Mouse (Mus musculus) heart, embryonic 11.5 days (tissue): Measurements from ENCODE around the gene Gucd1. TPM values are rescaled to one million over a fixed set of nuclear protein-coding genes. Genes with fewer than 3 reads are reported as not detected.
"Not testable (repeated sequence)": the region's sequence is repeated elsewhere in the genome, so short reads cannot be mapped to it uniquely, and the experiment has no call there.

Source experiments
- ATAC-seq: fragments of 200-750 bp; cut with Nextera tagmentation; replicated peaks from 2 replicates; pipeline ENCODE4 v1.8.0; 2017; ENCODE audit warnings: moderate library complexity; ENCODE audit not compliant: insufficient number of reproducible peaks, low FRiP score, low TSS enrichment
- H3K27ac ChIP-seq: fragments of 300-500 bp; sonication (generic); 2 replicates; pipeline ENCODE4 v1.5.1; 2014; ENCODE audit warnings: mild to moderate bottlenecking, low read depth, low read length
- H3K27me3 ChIP-seq: fragments of 300-500 bp; sonication (generic); 2 replicates; pipeline ENCODE4 v1.6.1; 2014; ENCODE audit warnings: mild to moderate bottlenecking, low read length, mixed read lengths; ENCODE audit not compliant: control insufficient read depth, insufficient read depth
- H3K36me3 ChIP-seq: fragments of 300-500 bp; sonication (generic); 2 replicates; pipeline ENCODE4 v1.6.1; 2014; ENCODE audit warnings: mild to moderate bottlenecking, low read length, moderate library complexity, mixed read lengths; ENCODE audit not compliant: control insufficient read depth, insufficient read depth
- H3K4me1 ChIP-seq: fragments of 300-500 bp; sonication (generic); 2 replicates; pipeline ENCODE4 v1.6.1; 2014; ENCODE audit warnings: low read length; ENCODE audit not compliant: control insufficient read depth, insufficient read depth
- H3K4me2 ChIP-seq: fragments of 300-500 bp; sonication (generic); 2 replicates; pipeline ENCODE4 v1.6.1; 2014; ENCODE audit warnings: mild to moderate bottlenecking, moderate library complexity
- H3K4me3 ChIP-seq: fragments of 300-500 bp; sonication (generic); 2 replicates; pipeline ENCODE4 v1.5.1; 2014; ENCODE audit warnings: low read depth, low read length
- H3K9ac ChIP-seq: fragments of 300-500 bp; sonication (generic); 2 replicates; pipeline ENCODE4 v1.6.1; 2014; ENCODE audit warnings: mild to moderate bottlenecking, low read depth, low read length, moderate library complexity
- H3K9me3 ChIP-seq: fragments of 300-500 bp; sonication (generic); replicated peaks from 2 replicates; pipeline ENCODE4 v1.6.1; 2016; ENCODE audit warnings: low read length; ENCODE audit not compliant: control insufficient read depth
- WGBS: fragments of 180-500 bp; shearing (Covaris S2); extraction: QIAGEN DNeasy Blood & Tissue Kit; methylation state at CpG from one replicate; pipeline ENCODE4 v1.1.7; 2014; ENCODE audit not compliant: insufficient replicate concordance; 5-methylcytosine and 5-hydroxymethylcytosine counted together
- polyA plus RNA-seq: library from polyadenylated mRNA; unstranded; fragments of >200 nt; fragmentation: Nextera tagmentation; extraction: Ambion mirVana; gene quantifications from 2 replicates; pipeline ENCODE4 v1.2.1, GENCODE M21; 2014

Gene Gucd1
- polyA plus RNA-seq, 1 experiment from 2014 or later, result 30.5 TPM

DNA sequence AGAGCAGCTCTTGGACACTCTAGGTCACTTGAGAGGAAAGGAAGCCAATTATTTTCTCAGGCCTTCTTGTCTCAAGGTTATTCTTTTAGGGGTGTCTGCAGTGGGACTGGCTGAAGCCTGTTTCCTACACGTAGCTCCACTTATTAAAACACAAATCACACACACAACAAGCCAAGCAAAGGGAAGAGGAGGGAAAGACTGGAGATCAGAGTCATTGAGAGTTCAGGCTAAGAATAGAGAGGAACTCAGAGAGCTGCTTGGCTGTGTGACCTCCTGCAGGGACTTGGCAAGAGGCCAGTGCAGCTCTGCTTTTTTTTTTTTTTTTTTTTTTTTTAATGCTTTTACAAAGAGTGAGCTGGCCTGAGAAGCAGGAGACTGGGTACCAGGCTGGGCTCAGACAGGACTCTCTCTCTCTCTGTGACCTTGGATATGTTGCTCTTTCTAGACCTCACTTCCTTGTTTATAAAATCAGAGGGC lies 153.5 kb downstream of the Gucd1 start:
- not testable (repeated sequence) for H3K4me2 ChIP-seq, H3K27me3 ChIP-seq, H3K9me3 ChIP-seq, H3K4me3 ChIP-seq, H3K9ac ChIP-seq, H3K36me3 ChIP-seq
- H3K4me1 ChIP-seq, result peaks cover 15% of the 10 kb centered on the region
- WGBS, result 3% methylated on average over 1 of the region's 1 CpGs
- peak overlapping the region; percentile 74 for H3K27ac ChIP-seq
- ATAC-seq, result peak; percentile 81; the same call in 1 of the 2 replicates

DNA sequence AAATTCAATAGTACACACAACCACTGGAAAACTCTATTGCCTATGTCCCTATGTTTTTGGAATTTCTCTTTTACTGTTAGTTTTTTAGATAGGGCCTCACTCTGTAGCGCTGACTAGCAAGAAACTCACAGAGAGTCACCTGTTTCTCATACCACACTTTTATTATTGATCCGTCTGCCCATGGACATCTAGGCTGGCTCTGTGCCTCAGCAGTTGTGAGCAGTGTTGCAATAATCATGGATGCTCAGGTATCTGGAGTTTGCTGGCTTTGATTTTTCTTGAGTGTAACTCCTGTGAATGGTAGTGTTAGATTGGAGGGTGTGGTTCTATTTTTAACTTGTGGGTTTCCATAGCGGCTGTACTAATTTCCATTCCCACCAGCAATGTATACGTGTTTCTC lies 162.4 kb downstream of the Gucd1 start:
- 37% methylated on average over 4 of the region's 4 CpGs for WGBS
- H3K9ac ChIP-seq, result no peak overlapping the region
- no peak overlapping the region for H3K4me2 ChIP-seq
- H3K4me1 ChIP-seq, result no peaks in the 10 kb centered on the region
- no peak for ATAC-seq
- H3K4me3 ChIP-seq, result no peak overlapping the region
- no peaks in the 10 kb centered on the region for H3K36me3 ChIP-seq
- no peaks in the 10 kb centered on the region for H3K27me3 ChIP-seq
- H3K27ac ChIP-seq, result no peak overlapping the region
- no peaks in the 10 kb centered on the region for H3K9me3 ChIP-seq

DNA sequence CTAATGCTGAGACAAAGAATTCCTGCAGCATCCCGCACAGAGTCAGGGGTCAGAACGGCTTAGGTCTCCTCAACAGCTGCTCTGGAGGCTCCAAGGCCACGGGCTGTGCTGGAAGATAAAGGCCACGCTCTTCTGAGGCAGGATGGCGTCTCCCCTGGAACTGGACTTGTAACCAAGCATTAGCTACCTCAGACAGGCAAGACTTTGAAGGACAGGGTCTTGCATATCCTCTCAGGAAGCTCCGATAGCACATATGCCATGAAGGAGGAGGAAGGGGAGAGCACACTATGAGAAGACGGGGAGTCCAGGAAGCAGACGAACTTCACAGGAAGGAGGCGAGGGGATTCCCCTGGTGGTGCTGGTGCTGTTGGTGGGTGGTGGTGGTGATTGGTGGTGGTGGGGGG lies 163.9 kb downstream of the Gucd1 start:
- 16% methylated on average over 8 of the region's 9 CpGs for WGBS
- not testable (repeated sequence) for H3K36me3 ChIP-seq, H3K27me3 ChIP-seq, H3K4me1 ChIP-seq, H3K9ac ChIP-seq, H3K27ac ChIP-seq, H3K4me2 ChIP-seq, H3K4me3 ChIP-seq, ATAC-seq, H3K9me3 ChIP-seq

DNA sequence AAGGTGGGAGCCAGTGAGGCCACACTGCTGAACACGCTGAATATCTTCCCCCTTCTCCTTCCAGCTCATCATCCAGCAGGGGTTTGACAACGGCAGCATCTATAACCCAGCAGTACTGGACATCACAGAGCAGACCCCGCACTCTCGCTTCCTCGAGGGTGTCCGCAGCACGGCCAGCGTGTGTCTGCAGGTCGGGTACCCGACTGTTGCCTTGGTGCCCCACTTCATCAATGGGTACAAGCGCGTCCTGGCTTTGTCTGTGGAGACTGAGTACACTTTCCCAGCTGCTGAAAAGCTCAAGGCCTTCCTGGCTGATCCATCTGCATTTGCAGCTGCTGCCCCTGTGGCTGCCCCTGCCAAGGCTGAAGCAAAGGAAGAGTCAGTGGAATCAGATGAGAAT lies 165.2 kb downstream of the Gucd1 start:
- Histone ChIP-seq H3K9ac (no peak overlapping the region), H3K9me3 (no peaks in the 10 kb centered on the region), H3K27me3 (no peaks in the 10 kb centered on the region), H3K4me2 (no peak overlapping the region), H3K36me3 (no peaks in the 10 kb centered on the region), H3K4me3 (no peak overlapping the region), H3K4me1 (no peaks in the 10 kb centered on the region), H3K27ac (no peak overlapping the region)
- WGBS, result 89% methylated on average over 12 of the region's 12 CpGs
- no peak for ATAC-seq

DNA sequence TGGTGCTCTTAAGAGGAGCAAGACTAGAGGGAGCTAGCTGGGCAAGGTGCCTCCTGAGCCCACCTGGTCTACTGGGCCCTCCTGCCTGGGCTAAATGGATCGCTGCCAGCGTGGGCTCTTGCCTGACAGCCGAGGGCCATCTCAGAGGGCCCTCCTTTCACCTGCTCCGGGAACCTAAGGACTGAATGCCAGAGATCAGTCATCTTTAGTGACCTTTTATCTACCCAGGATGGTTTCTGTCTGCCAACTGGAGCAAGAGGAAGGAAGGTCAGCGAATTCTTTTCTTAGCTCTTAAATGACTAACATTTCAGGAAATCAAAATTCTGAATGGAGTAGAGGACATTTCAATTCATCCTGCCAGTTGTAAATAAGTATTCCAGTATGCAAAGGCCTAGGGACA lies 167.2 kb downstream of the Gucd1 start:
- WGBS, result 73% methylated on average over 5 of the region's 5 CpGs
- Histone ChIP-seq H3K27ac (no peak overlapping the region), H3K4me3 (no peak overlapping the region), H3K9ac (no peak overlapping the region), H3K4me1 (no peaks in the 10 kb centered on the region), H3K36me3 (no peaks in the 10 kb centered on the region), H3K27me3 (no peaks in the 10 kb centered on the region), H3K4me2 (no peak overlapping the region), H3K9me3 (no peaks in the 10 kb centered on the region)
- no peak for ATAC-seq

- Histone ChIP-seq H3K27me3 (no peaks in the 10 kb centered on the region), H3K36me3 (no peaks in the 10 kb centered on the region), H3K4me1 (no peaks in the 10 kb centered on the region), H3K9me3 (no peaks in the 10 kb centered on the region), H3K9ac (no peak overlapping the region), H3K27ac (no peak overlapping the region), H3K4me2 (no peak overlapping the region), H3K4me3 (no peak overlapping the region)
- 60% methylated on average over 2 of the region's 2 CpGs for WGBS
- ATAC-seq, result no peak
Observed at GRCm38 (mm10) chr10:75345265-75345664, 172.5 kb downstream of the Gucd1 start.

GRCm38 (mm10) chr10:75344563-75344962 lies 173.2 kb downstream of the Gucd1 start:
- H3K9ac ChIP-seq, ATAC-seq, H3K9me3 ChIP-seq, H3K4me3 ChIP-seq, H3K36me3 ChIP-seq, H3K4me1 ChIP-seq, H3K27me3 ChIP-seq, H3K4me2 ChIP-seq, H3K27ac ChIP-seq: not testable (repeated sequence)
- WGBS, result 44% methylated on average over 1 of the region's 1 CpGs

GRCm38 (mm10) chr10:75341936-75342335 lies 175.8 kb downstream of the Gucd1 start:
- ATAC-seq, result no peak
- Histone ChIP-seq H3K36me3 (no peaks in the 10 kb centered on the region), H3K27me3 (no peaks in the 10 kb centered on the region), H3K4me3 (no peak overlapping the region), H3K4me2 (no peak overlapping the region), H3K4me1 (no peaks in the 10 kb centered on the region), H3K9ac (no peak overlapping the region), H3K27ac (no peak overlapping the region), H3K9me3 (no peaks in the 10 kb centered on the region)
- WGBS, result 38% methylated on average over 8 of the region's 8 CpGs

DNA sequence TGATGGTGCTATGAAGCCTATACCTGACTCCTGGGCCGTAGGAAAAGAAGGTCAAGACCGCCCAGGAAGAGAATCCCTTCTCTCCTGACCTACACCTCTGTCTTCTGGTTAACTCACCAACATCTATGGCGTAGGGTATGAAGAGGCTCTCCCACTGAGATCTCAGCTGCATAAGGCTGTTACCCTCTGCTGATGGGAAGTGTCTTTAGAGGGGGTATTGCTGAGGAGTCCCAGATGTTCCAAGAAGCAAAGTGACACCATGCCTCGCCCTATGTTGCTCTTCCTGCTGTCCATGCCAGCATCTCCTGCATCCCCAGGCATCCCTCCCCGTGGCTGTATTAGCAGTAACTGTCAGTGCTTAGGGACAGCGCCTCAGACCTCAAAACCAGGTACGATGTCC lies 178.4 kb downstream of the Gucd1 start:
- H3K4me2 ChIP-seq, result no peak overlapping the region
- no peaks in the 10 kb centered on the region for H3K36me3 ChIP-seq
- no peak overlapping the region for H3K4me3 ChIP-seq
- no peaks in the 10 kb centered on the region for H3K27me3 ChIP-seq
- WGBS, result 86% methylated on average over 7 of the region's 7 CpGs
- H3K27ac ChIP-seq, result no peak overlapping the region
- no peak for ATAC-seq
- H3K9me3 ChIP-seq, result no peaks in the 10 kb centered on the region
- 0 out of 2 replicates have a peak, but pooled peaks cover under 1% of the 10 kb centered on the region for H3K4me1 ChIP-seq
- H3K9ac ChIP-seq, result no peak overlapping the region
